Mouse (Mus musculus) CD4-positive, CD25-positive, alpha-beta regulatory T cell, adult 4 months (primary cell): ENCODE results near the gene Nav2. TPM values are rescaled to one million over a fixed set of nuclear protein-coding genes. Genes with fewer than 3 reads are reported as not detected.

Experiments used
- ATAC-seq: one replicate; pipeline ENCODE4 v1.8.0; 2017
- polyA plus RNA-seq, 2 experiments: library from polyadenylated mRNA; unstranded; fragments of 100-300 nt; shearing (Covaris generic); gene quantifications; one replicate each; pipeline ENCODE4 v1.2.1; 2017

Nav2 gene
- polyA plus RNA-seq, 2 experiments from 2014 or later, result 30.6 to 45.1 TPM

DNA sequence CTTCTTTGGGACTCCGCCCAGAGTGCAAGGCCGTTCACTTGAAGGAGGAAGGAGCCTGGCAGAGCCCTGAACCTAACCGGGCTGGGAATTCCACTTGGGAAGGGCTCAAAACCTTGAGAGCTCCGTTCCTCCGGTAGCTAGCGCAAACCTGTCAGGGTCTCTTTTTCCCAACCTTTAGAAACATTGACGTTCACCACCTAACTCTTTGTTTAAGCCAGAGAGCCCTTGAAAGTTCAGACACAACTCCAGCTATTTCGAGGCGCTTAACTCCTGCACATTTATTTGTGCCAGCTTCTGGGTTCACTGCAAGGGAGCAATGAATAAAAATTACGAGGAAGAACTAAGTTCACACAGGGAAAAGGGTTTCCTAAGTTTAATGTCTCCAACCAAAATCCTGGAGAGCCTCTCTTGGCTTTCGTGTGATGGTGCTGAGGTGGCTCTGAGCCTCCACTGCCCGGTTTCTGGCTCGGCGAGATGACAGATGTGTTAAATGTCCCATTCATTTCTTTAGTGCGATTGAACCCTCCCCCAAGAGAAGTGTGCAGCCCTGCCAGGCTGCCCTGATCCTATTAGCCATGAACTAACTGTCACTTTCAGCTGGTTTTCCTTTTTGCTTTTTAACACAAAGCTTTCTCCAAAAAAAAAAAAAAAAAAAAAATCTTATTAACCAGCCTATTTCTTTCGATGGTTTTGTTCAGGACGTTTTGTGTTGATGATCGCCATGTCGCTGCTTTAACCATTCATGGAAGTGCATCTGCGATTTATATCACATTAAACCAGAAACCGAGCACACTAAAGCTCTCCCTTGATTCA is 729.5 kb downstream of the Nav2 start:
- no peak for ATAC-seq

DNA sequence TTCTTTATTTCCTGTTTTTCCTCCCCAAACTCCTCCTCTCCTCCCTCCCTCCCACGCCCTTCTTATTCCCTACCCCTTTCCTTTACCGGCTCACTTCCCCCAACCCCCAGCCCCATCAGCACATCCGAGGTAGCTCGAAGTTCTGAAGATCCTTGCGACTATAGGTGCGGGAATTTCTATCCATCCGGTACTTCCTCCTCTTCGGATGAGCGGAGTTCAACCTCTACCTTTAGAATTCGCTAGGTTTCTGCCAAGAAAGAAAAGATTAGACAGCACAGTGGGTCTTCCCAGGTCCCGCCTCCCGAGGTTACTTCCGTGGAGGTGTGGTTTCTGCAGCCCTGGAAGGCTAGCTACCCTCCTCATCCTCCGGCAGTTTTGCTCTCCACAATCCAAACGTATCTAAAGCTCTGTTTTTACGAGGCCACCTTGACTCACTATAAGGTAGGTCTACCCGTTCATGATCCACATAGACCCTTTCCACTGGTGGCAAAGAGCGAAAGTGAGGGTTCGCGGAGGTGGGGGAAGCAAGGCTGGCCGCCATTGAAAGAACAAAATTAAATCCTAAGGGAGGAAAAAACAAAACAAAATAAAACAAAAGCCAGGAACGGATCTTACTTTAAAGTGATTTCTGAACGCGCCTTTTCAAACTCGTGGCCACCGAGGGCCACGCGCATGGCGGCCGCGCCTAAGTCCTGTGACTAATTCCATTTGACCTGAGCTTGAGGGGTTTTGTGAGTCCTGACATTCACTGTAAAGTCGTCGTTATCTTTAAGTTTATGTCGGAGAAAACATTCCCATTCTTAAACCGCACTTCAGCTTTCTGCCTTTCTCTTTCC is 730.6 kb downstream of the Nav2 start:
- ATAC-seq, result no peak

DNA sequence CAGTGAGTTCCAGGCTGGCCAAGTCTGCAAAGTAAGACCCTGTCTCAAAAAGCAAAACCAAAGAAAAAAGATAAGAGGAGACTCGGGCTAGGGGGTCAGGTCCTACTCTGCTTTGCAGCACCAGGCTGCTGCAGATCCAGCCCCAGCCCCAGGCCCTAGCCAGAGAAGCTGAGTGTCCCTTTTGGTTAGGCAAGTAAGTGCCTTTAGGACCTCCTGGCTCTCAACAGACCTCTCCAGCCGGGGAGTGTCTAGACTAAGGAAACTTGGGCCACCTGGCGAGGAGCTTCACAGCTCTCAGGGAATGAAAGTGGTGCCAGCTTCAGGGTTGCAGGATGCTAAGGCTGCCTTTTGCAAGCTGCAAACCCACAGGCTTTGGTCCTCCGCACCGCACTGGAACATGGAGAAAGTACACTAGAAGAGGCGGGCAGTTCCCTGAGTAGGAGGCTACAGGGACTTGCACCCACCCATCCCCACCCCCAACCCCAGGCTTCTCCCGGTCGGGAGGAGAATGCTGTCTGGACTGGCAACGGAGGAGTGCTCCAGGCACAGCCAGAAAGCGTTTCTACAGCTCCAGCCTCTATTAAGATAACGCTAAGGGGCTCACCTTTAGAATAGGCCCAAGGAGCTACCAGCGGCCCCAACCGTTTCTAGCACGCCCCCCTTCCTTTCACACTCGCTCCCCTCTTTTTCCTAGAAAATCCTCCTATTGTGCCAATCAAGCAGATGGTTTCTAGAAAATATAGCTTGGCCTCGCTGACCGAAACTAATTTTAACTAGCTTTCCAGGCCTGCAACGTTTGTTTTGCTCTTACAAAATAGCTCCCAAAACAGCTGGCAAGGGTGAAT is 731.6 kb downstream of the Nav2 start:
- ATAC-seq, result no peak

DNA sequence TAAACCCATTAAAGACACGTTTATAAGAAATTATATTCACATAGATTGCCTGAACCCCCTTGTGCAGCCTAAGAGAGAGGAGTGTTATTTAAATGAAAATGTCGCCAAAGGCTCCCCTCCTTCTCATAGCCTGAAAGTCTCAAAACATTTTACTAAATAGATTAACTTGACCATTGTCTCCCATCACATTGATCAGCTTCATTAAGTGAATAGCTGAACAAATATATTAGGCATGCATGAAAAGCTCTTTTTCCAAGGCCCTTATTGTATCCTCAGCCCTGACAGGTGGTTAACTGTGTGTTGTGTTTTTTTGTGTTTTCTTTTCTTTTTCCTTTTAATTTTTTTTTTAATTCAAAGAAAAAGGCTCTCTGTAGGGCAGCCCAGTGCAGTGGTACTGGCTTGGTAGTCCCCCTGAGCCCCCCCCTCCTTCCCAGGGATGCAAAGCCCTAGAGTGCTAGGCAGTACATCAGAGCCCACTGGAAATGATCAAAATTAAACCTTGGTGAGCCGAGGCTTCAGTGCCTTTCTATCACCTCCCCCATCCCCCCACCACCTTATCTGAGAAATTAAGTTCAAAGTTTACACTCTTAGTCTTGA is 732.3 kb downstream of the Nav2 start:
- no peak for ATAC-seq

Other genes starting within 250 kb of the Nav2 start
- 10 to 100 TPM; 22.7 to 26.1 TPM for gene Zdhhc13, start 119.7 kb upstream of the Nav2 start, polyA plus RNA-seq
- gene Csrp3, start 60.7 kb upstream of the Nav2 start, polyA plus RNA-seq, result not detected
- 1 to 10 TPM; 1.1 to 3.2 TPM for gene E2f8, start 27.1 kb upstream of the Nav2 start, polyA plus RNA-seq